Mouse (Mus musculus) neural tube, embryonic 15.5 days (tissue): ENCODE results near the gene Kif1b. TPM values are rescaled to one million over a fixed set of nuclear protein-coding genes. Genes with fewer than 3 reads are reported as not detected.

ENCODE experiments used
- ATAC-seq: fragments of 200-750 bp; cut with Nextera tagmentation; 2 replicates; pipeline ENCODE4 v1.8.0; 2017; ENCODE audit warnings: mild to moderate bottlenecking, moderate TSS enrichment, moderate library complexity; ENCODE audit not compliant: low FRiP score
- H3K27ac ChIP-seq: fragments of 300-500 bp; sonication (generic); replicated peaks from 2 replicates; pipeline ENCODE4 v1.5.1; 2015; ENCODE audit warnings: mild to moderate bottlenecking, inconsistent platforms
- H3K27me3 ChIP-seq: fragments of 300-500 bp; sonication (generic); replicated peaks from 2 replicates; pipeline ENCODE4 v1.6.1; 2015; ENCODE audit warnings: inconsistent platforms
- H3K36me3 ChIP-seq: fragments of 300-500 bp; sonication (generic); 2 replicates; pipeline ENCODE4 v1.6.1; 2015; ENCODE audit warnings: inconsistent platforms
- H3K4me1 ChIP-seq: fragments of 300-500 bp; sonication (generic); 2 replicates; pipeline ENCODE4 v1.6.1; 2015; ENCODE audit warnings: inconsistent platforms
- H3K4me2 ChIP-seq: fragments of 300-500 bp; sonication (generic); 2 replicates; pipeline ENCODE4 v1.6.1; 2015; ENCODE audit warnings: inconsistent platforms, mild to moderate bottlenecking, moderate library complexity
- H3K4me3 ChIP-seq: fragments of 300-500 bp; sonication (generic); replicated peaks from 2 replicates; pipeline ENCODE4 v1.5.1; 2015; ENCODE audit warnings: mild to moderate bottlenecking, inconsistent platforms
- H3K9ac ChIP-seq: fragments of 300-500 bp; sonication (generic); replicated peaks from 2 replicates; pipeline ENCODE4 v1.6.1; 2015; ENCODE audit warnings: mild to moderate bottlenecking, inconsistent platforms
- H3K9me3 ChIP-seq: fragments of 300-500 bp; sonication (generic); replicated peaks from 2 replicates; pipeline ENCODE4 v1.6.1; 2016; ENCODE audit warnings: inconsistent platforms
- WGBS: fragments of 180-500 bp; shearing (Covaris S2); methylation state at CpG from one replicate; pipeline ENCODE4 v1.1.7; 2015; ENCODE audit warnings: mixed read lengths; 5-methylcytosine and 5-hydroxymethylcytosine counted together
- polyA plus RNA-seq: library from polyadenylated mRNA; unstranded; fragments of >200 nt; fragmentation: Nextera tagmentation; extraction: Ambion mirVana; gene quantifications from 2 replicates; pipeline ENCODE4 v1.2.1, GENCODE M21; 2015

Gene Kif1b
- polyA plus RNA-seq, 1 experiment from 2014 or later = 121 TPM

GRCm38 (mm10) chr4:149148084-149148483, 159.4 kb downstream of the Kif1b start:
- 82% methylated on average over 4 of the region's 4 CpGs for WGBS
- ATAC-seq = no peak
- Histone ChIP-seq H3K4me3 (no peak overlapping the region), H3K9me3 (no peaks in the 10 kb centered on the region), H3K9ac (no peak overlapping the region), H3K36me3 (peaks cover 40% of the 10 kb centered on the region), H3K27me3 (no peaks in the 10 kb centered on the region), H3K4me2 (no peak overlapping the region), H3K4me1 (0 out of 2 replicates have a peak, but pooled peaks cover 3% of the 10 kb centered on the region), H3K27ac (no peak overlapping the region)

GRCm38 (mm10) chr4:149147528-149147927, 160.0 kb downstream of the Kif1b start:
- peaks cover 35% of the 10 kb centered on the region for H3K36me3 ChIP-seq
- H3K4me1 ChIP-seq = 0 out of 2 replicates have a peak, but pooled peaks cover 3% of the 10 kb centered on the region
- no peak overlapping the region for H3K27ac ChIP-seq
- H3K9ac ChIP-seq = no peak overlapping the region
- no peaks in the 10 kb centered on the region for H3K9me3 ChIP-seq
- no peak overlapping the region for H3K4me2 ChIP-seq
- H3K4me3 ChIP-seq = no peak overlapping the region
- no peaks in the 10 kb centered on the region for H3K27me3 ChIP-seq
- 93% methylated on average over 7 of the region's 7 CpGs for WGBS
- no peak for ATAC-seq

- no peak overlapping the region for H3K4me2 ChIP-seq
- H3K4me1 ChIP-seq = 0 out of 2 replicates have a peak, but pooled peaks cover 3% of the 10 kb centered on the region
- no peak overlapping the region for H3K9ac ChIP-seq
- no peaks in the 10 kb centered on the region for H3K27me3 ChIP-seq
- no peak overlapping the region for H3K27ac ChIP-seq
- H3K9me3 ChIP-seq = no peaks in the 10 kb centered on the region
- H3K36me3 ChIP-seq = peaks cover 12% of the 10 kb centered on the region
- WGBS = 91% methylated on average over 4 of the region's 4 CpGs
- no peak for ATAC-seq
- H3K4me3 ChIP-seq = no peak overlapping the region
Observed at GRCm38 (mm10) chr4:149145151-149145550, 162.3 kb downstream of the Kif1b start.

GRCm38 (mm10) chr4:149144459-149144858, 163.0 kb downstream of the Kif1b start:
- Histone ChIP-seq H3K4me1 (0 out of 2 replicates have a peak, but pooled peaks cover 3% of the 10 kb centered on the region), H3K27ac (0 out of 2 replicates have a peak overlapping the region, but pooled peaks have one; percentile 37), H3K4me3 (no peak overlapping the region), H3K36me3 (peaks cover 5% of the 10 kb centered on the region), H3K4me2 (no peak overlapping the region), H3K9me3 (no peaks in the 10 kb centered on the region), H3K27me3 (no peaks in the 10 kb centered on the region), H3K9ac (no peak overlapping the region)
- peak; percentile 87 for ATAC-seq
- 4% methylated on average over 3 of the region's 3 CpGs for WGBS

GRCm38 (mm10) chr4:149143594-149143993, 163.9 kb downstream of the Kif1b start:
- 43% methylated on average over 4 of the region's 4 CpGs for WGBS
- no peak for ATAC-seq
- no peaks in the 10 kb centered on the region for H3K27me3 ChIP-seq

GRCm38 (mm10) chr4:149138515-149138914, 169.0 kb downstream of the Kif1b start:
- no peaks in the 10 kb centered on the region for H3K36me3 ChIP-seq
- H3K4me2 ChIP-seq = no peak overlapping the region
- no peak overlapping the region for H3K4me3 ChIP-seq
- no peak overlapping the region for H3K9ac ChIP-seq
- H3K9me3 ChIP-seq = no peaks in the 10 kb centered on the region
- no peaks in the 10 kb centered on the region for H3K27me3 ChIP-seq
- WGBS = 89% methylated on average over 8 of the region's 8 CpGs
- H3K27ac ChIP-seq = no peak overlapping the region
- ATAC-seq = no peak
- peaks cover 9% of the 10 kb centered on the region for H3K4me1 ChIP-seq

More at GRCm38 (mm10) chr4:149143594-149143993, 163.9 kb downstream of the Kif1b start:
- Histone ChIP-seq H3K9ac (no peak overlapping the region), H3K4me3 (no peak overlapping the region), H3K4me2 (no peak overlapping the region), H3K4me1 (0 out of 2 replicates have a peak, but pooled peaks cover 3% of the 10 kb centered on the region), H3K36me3 (no peaks in the 10 kb centered on the region), H3K27ac (no peak overlapping the region), H3K9me3 (no peaks in the 10 kb centered on the region)

GRCm38 (mm10) chr4:149136982-149137770, 170.3 kb downstream of the Kif1b start, which contains the start of gene Cenps:
Gene Cenps (minus strand): TSS chr4:149137629.
- peaks cover 9% of the 10 kb centered on the region for H3K4me1 ChIP-seq
- WGBS = under 1% methylated on average over 68 of the region's 68 CpGs
- H3K4me2 ChIP-seq = peak within 1 kb of the TSS; percentile 77
- H3K9me3 ChIP-seq = no peaks in the 10 kb centered on the region
- no peaks in the 10 kb centered on the region for H3K36me3 ChIP-seq
- peak within 1 kb of the TSS; percentile 77 for H3K4me3 ChIP-seq
- no peaks in the 10 kb centered on the region for H3K27me3 ChIP-seq
- ATAC-seq = peak; percentile 91
- H3K27ac ChIP-seq = peak within 1 kb of the TSS; percentile 81
- peak within 1 kb of the TSS; percentile 70 for H3K9ac ChIP-seq

- H3K4me3 ChIP-seq = peak overlapping the region; percentile 77
- H3K9ac ChIP-seq = peak overlapping the region; percentile 70
- H3K27me3 ChIP-seq = no peaks in the 10 kb centered on the region
- H3K36me3 ChIP-seq = peaks cover 5% of the 10 kb centered on the region; the same call in 1 of the 2 replicates
- H3K4me2 ChIP-seq = peak overlapping the region; percentile 77
- H3K4me1 ChIP-seq = peaks cover 9% of the 10 kb centered on the region
- H3K9me3 ChIP-seq = no peaks in the 10 kb centered on the region
- peak overlapping the region; percentile 81; the same call in 1 of the 2 replicates for H3K27ac ChIP-seq
- WGBS = 71% methylated on average over 18 of the region's 18 CpGs
- ATAC-seq = 0 out of 2 replicates have a peak, but pooled peaks have one; percentile 2
Observed at GRCm38 (mm10) chr4:149136116-149136850, 171.2 kb downstream of the Kif1b start.

GRCm38 (mm10) chr4:149133395-149133794, 174.1 kb downstream of the Kif1b start:
- Histone ChIP-seq H3K27me3 (no peaks in the 10 kb centered on the region), H3K4me2 (no peak overlapping the region), H3K4me1 (peaks cover 9% of the 10 kb centered on the region), H3K9ac (no peak overlapping the region), H3K4me3 (no peak overlapping the region), H3K27ac (no peak overlapping the region), H3K36me3 (peaks cover 10% of the 10 kb centered on the region), H3K9me3 (no peaks in the 10 kb centered on the region)
- ATAC-seq = no peak
- 68% methylated on average over 5 of the region's 5 CpGs for WGBS

- Histone ChIP-seq H3K4me2 (no peak overlapping the region), H3K27me3 (no peaks in the 10 kb centered on the region), H3K9me3 (no peaks in the 10 kb centered on the region), H3K9ac (no peak overlapping the region), H3K4me3 (no peak overlapping the region), H3K27ac (no peak overlapping the region), H3K4me1 (peaks cover 8% of the 10 kb centered on the region), H3K36me3 (peaks cover 13% of the 10 kb centered on the region)
- no peak for ATAC-seq
- 83% methylated on average over 21 of the region's 21 CpGs for WGBS
Observed at GRCm38 (mm10) chr4:149131789-149132565, 175.5 kb downstream of the Kif1b start.
